Mouse (Mus musculus) ovary, postnatal 10 days (tissue): ENCODE results near the gene Tgm2.

Experiments
- DNase-seq: peaks from one replicate; pipeline ENCODE4 v3.0.0; 2022; ENCODE audit warnings: low spot score

The Tgm2 gene

DNA sequence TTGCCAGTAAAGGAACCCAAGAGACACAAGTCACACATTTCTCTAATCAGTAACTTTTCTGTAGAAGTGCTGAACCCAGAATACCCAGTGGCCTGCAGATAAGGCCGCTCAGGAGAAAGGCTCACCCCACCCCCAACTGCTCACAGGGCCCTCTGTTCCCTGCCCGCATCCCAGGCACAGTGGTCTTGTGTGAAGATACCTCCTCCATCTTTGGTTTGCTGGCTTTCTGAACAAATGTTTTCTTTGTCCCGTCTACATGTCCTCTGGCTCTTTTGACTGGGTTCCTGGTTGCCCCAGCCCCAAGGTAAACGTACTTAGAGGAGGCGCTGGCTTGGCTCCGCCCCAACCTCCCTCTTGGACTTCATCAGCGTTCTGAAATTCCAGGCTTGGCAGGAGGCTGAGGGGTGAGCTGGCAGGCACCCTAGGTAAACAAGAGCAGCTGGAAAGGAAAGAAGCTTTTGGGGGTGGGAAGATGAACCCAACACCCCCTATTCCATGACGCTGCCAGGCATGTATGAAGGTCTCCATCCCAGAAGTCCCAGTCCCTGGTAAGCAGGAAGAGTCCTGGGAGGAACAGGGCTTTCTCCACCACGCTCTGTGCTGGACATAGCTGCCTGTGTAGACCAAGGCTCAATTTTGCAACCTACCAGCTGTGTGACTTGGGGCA lies 32.5 kb downstream of the Tgm2 start:
- DNase-seq, result no peak

- no peak for DNase-seq
These were observed 36.7 kb downstream of the Tgm2 start for GRCm38 (mm10) chr2:158109516-158109915.

GRCm38 (mm10) chr2:158106947-158107587 lies 39.2 kb downstream of the Tgm2 start:
- DNase-seq, result no peak

DNA sequence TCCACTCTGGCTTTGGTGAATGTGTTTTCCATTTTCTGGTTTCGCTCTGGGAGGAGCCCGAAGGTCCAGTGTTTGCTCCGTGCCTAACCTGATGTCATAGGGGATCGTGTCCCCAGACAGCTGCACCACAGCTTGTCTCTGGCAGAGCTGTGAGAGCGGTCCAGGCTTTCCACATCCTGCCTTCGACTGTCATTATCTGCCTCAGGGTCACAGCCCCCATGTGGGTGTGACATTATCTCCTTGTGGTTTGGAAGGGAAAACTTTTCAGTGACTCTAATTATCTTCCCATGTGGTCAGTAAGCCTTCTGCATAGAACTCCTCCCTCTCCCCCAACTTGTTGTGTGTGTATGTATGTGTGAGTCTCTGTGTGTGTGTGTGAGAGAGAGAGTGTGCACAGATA lies 40.6 kb downstream of the Tgm2 start:
- no peak for DNase-seq

DNA sequence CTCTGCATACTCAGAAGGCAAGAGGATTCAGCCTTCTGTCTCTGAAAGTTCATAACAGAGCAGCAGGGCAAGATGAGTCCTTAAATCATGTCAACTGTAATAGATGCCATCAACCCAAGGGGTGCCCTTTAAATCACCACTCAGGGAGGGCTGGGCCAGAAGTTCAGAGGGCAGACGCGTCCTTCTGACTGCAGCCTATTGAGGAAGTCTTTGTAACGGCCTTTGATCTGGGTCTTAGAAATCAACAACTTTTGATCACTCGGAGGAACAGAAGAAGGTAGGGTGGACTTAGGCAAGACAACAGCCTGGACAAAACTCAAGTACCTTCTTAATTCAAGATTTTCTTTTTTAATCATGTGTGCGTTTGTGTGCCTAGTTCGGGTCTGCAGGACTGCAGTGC lies 41.3 kb downstream of the Tgm2 start:
- DNase-seq, result no peak

- no peak for DNase-seq
These were observed 44.5 kb downstream of the Tgm2 start for GRCm38 (mm10) chr2:158101768-158102167.

DNA sequence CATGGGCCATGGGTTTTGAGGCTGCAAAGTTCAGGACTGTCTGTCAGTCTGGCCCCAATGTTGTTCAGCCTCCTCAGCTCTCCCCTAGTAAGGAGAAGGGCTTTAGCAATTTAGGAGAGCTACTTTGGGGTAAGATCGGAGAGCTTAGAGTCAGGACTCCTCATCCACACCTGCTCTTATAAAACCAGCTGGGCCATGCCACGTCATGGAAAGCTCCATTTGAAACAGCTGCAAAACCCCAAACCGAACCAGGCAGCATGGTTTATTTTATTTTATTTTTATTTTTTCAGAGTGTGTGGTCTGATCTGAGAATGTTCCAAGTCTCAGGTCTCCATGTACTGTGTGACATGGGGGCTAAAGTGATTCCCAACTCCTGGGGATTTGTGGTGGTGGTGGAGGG lies 46.7 kb downstream of the Tgm2 start:
- no peak for DNase-seq

- no peak for DNase-seq
These were observed 47.5 kb downstream of the Tgm2 start for GRCm38 (mm10) chr2:158098730-158099129.

- DNase-seq, result no peak
These were observed 49.2 kb downstream of the Tgm2 start for GRCm38 (mm10) chr2:158097071-158097470.

GRCm38 (mm10) chr2:158094846-158095245 lies 51.4 kb downstream of the Tgm2 start:
- no peak for DNase-seq

DNA sequence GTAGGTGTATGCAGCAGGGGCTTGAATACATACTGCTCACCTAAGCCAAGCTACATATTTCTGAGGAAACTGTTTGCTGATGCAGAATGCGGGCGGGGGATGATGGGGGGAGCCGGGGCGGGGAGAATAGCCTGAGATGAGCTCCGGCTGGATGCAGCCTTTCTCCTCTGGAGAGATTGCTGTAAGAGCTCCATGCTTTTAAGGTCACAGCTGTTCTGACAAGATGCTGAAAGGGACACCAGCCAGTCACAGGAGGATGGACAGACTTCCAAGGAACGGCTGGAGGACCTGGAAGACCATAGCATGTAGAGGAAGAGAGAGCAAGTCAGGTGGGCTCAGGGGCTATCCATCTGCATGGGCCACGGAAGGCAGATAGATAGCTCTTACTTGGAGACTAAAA lies 51.9 kb downstream of the Tgm2 start:
- DNase-seq, result no peak

GRCm38 (mm10) chr2:158093345-158093744 lies 52.9 kb downstream of the Tgm2 start:
- no peak for DNase-seq

DNA sequence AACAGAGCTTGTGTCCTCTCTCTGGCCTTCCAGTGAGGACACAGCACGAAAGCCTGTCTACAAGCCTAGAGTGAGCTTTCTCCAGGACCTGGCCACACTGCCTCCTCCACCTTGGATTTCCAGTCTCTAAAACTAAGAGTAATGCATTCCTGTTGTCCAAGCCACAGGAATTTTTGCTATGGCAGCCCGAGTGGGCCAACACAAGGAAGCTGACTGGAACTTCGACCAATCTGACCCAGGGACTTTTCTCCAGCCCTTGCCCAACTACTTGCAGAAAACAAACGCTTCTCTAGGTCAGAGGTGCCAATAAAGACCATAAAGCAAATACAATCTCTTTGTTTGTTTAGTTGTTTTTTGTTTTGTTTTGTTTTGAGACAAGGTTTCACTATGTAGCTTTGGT lies 56.1 kb downstream of the Tgm2 start:
- DNase-seq, result no peak

DNA sequence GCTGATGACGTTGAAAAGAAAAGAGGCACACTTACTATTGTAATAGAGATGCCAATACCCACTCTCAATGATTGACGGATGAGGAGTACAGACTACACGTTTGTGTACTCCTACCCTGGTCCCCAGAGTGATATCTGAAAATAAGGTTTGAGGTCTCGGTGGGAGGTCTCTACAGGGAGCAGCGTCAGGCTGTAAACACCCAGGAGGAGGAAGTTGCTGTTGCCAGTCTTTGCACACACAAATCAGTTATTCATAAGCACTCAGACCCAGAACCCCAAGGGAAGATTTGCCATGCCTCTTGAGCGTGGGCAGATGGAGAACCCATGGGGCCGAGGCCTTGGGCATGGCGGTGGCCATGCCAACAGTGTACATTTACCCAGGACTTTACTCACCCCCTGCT lies 61.8 kb downstream of the Tgm2 start:
- DNase-seq, result no peak

DNA sequence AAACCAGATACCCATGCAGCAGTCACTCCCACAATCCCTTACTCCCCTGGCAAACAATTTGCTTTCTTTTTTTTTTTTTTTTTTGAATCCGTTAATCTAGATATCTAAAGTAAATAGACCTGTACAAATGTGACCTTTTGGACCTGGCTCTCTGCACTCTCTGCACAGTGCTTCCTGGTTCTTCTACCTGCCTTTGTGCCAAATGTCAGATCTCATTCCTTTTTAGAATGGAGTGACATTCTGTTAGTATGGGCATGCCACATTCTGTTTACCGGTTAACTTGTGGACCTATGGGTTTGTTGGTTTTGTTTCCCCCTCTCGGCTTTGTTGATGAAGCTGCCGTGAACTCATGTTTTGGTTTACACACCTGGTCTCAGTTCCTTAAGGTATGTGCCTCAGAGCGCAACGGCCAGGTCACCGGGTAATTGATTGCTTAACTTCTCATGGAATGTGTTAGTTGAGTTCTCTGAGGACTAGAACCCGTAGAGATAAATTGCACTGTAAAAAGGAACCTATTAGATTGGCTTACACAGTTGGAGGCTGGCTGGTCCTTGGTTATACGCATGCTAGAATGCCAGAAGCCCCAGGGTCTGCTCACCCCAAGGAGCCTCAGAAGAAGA lies 65.5 kb downstream of the Tgm2 start:
- DNase-seq, result no peak

- no peak for DNase-seq
These were observed 66.3 kb downstream of the Tgm2 start for GRCm38 (mm10) chr2:158079843-158080395.

DNA sequence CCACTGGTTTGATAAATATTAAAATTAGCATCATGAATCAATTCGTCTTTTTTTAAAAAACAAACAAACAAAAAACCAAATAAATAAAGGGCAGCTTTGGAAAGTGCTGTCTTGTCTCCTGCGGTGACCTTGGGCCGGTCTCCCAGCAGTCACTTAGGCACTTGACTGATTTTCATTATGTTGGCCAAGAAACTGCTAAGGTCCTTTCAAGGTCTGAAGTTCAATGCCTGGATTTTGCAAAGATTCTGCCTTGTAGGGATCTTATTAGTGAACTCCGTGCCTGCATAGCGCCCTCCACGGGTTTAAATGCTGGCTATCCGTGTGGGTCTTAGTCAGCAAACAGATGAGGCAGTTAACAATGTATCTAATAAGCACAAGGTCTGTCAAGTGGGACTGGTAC lies 67.3 kb downstream of the Tgm2 start:
- DNase-seq, result no peak

DNA sequence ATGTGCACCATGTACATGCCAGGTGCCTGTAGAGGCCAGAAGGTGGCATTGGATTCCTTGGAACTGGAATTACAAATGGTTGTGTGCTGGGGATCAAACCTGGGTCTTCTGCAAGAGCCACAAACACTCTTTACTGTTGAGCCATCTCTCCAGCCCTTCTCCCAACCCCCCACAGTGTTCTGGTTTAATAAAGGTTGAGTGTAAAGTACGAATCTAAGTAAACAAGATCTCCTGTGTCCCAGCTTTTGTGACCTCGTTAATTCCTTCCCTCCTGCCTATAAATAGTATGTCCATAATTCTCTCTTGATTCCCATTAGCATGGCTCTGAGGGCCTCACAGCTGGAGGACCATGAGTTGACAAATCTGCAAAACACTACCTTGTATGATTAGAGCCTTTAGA lies 68.3 kb downstream of the Tgm2 start:
- DNase-seq, result no peak

DNA sequence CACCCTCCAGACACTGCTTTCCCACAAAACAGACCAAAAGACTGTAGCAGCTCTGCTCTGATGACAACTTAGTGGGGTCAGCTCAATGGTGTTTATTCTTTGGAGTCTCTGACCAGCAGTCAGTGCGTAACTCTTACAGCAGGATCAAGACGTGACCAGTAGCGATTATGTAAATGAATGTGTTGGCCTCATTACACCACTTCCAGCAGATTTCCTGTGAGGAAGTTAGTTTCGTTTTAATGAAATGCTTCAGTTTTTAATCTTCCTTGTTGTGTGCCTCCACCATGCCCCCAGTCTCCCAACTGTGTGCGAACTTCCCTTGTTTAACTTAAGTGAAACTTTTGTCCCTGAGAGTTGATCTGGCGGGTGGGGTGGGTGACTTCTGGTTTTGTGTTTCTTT lies 69.5 kb downstream of the Tgm2 start:
- no peak for DNase-seq

GRCm38 (mm10) chr2:158074835-158075234 lies 71.4 kb downstream of the Tgm2 start:
- no peak for DNase-seq

GRCm38 (mm10) chr2:158071633-158071995 lies 74.6 kb downstream of the Tgm2 start:
- DNase-seq, result no peak

- no peak for DNase-seq
These were observed 75.2 kb downstream of the Tgm2 start for GRCm38 (mm10) chr2:158070885-158071632.
